Mouse (Mus musculus) skeletal muscle tissue, postnatal 0 days (tissue): ENCODE data around the gene Olfr873. TPM values are rescaled to one million over a fixed set of nuclear protein-coding genes. Genes with fewer than 3 reads are reported as not detected.

Experiments
- polyA plus RNA-seq: library from polyadenylated mRNA; unstranded; fragments of >200 nt; fragmentation: Nextera tagmentation; extraction: Ambion mirVana; gene quantifications from 2 replicates; pipeline ENCODE4 v1.2.1, GENCODE M21; 2015

Gene Olfr873
- polyA plus RNA-seq, result not detected in 2 replicates

DNA sequence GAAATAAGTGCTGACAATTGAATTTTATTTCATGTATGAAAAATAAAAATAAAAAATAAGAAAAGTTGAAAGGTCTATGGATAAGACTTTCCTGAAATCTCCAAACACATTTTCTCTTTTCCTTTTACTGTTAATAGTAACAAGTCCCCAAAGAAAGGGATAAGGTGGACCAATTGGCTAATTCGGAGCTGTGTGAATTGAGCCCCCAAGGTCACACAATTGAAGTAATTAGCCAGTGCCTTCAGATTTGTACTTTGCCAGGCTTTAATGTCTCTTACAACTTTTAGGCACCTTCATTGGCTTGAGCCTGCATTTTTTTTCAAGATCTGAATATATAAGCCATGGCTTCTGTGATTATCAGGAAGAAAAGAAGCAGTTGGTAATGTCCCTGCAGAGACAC is at the start of gene Olfr873:
Gene Olfr873 (plus strand): TSS at position 301 of the 400 bp plus-strand sequence.

DNA sequence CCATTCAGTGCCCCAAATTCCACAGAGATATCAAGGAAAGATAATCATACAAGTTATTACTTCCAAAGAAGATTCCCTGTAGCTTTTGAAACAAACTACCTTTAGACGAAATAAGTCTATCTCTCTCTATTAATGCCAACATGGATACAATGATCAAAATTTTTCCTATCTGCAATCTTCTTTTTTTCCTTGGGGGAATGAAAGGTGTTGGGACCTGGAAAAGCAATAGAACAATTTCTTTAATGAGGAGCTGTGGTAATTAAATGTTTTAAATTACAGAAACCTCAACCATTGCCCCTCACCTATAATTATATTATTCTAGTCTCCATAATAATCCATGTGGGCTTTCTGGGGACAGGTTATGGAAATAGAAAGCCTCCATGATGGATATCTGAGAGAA is 16.3 kb upstream of the Olfr873 start, which contains the start of gene Olfr39:
Gene Olfr39 (plus strand): TSS at position 301 of the 400 bp plus-strand sequence.

DNA sequence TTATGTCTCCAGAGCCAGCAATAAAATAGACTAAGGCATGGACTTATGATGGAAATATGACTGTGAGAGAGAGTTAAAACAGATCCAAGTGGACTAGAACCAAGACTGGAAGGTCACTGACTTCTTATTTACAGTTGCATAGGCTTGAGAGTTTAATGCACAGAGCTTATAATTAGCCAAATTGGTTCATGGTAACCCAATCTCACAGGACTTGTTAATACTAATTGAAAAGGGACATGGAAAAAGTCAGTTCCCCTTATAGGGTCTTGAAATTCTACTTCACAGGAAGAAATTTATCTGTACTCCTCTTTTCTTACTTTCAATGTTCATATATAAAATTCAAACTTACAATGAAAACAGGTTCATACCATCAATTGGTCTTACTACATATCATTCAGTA is 37.7 kb downstream of the Olfr873 start, which contains the start of gene Olfr18:
Gene Olfr18 (minus strand): TSS at position 101 of the 400 bp plus-strand sequence.

Other genes with a start within 250 kb of the Olfr873 start
- gene Olfr867, start 241.0 kb upstream of the Olfr873 start, polyA plus RNA-seq, result not detected in 2 replicates
- gene Olfr868, start 199.9 kb upstream of the Olfr873 start, polyA plus RNA-seq, result not detected in 2 replicates
- not detected in 2 replicates for gene Olfr869, start 169.5 kb upstream of the Olfr873 start, polyA plus RNA-seq
- not detected in 2 replicates for gene Olfr870, start 124.5 kb upstream of the Olfr873 start, polyA plus RNA-seq
- gene Olfr871, start 86.3 kb upstream of the Olfr873 start, polyA plus RNA-seq, result not detected in 2 replicates
- not detected in 2 replicates for gene Olfr872, start 61.4 kb upstream of the Olfr873 start, polyA plus RNA-seq
- gene Olfr39, start 16.2 kb upstream of the Olfr873 start, polyA plus RNA-seq, result not detected in 2 replicates
- gene Olfr18, start 37.6 kb downstream of the Olfr873 start, polyA plus RNA-seq, result not detected in 2 replicates
- 33.3 and 35.1 TPM in 2 replicates for gene Zfp560, start 86.6 kb downstream of the Olfr873 start, polyA plus RNA-seq
- 5.0 and 5.9 TPM in 2 replicates for gene Zfp26, start 161.6 kb downstream of the Olfr873 start, polyA plus RNA-seq
- gene Zfp426, start 194.2 kb downstream of the Olfr873 start, polyA plus RNA-seq, result 7.0 and 7.2 TPM in 2 replicates
- 25.1 and 28.1 TPM in 2 replicates for gene Zfp266, start 222.9 kb downstream of the Olfr873 start, polyA plus RNA-seq